Mouse (Mus musculus): ENCODE data around the gene Atp2a2.
A peak's percentile ranks its signal among the peaks of the same experiment; 100 is the strongest.

The Atp2a2 gene

GRCm38 (mm10) chr5:122519043-122519660, 17.1 kb upstream of the Atp2a2 start:
- DNase-seq: no peak

DNA sequence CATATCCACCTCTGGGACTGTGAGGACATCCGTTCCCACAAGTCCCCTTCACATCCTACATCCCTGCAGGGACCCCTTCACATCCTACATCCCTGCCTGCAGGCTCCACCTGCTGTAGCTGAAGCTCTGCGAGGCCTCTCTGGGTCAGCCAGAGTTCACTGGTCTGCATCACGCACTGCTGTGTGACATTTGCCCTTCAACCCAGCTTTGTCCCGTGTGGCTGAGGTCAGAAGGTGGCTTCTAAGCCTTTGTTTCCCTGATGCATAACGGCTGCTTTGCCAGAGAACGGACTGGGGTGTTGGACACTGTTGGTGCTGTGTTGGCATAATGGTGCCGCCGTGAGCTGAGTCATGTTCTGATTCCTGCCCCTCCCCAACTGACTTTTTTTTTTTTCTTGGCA, 16.2 kb upstream of the Atp2a2 start:
- no peak for DNase-seq

DNA sequence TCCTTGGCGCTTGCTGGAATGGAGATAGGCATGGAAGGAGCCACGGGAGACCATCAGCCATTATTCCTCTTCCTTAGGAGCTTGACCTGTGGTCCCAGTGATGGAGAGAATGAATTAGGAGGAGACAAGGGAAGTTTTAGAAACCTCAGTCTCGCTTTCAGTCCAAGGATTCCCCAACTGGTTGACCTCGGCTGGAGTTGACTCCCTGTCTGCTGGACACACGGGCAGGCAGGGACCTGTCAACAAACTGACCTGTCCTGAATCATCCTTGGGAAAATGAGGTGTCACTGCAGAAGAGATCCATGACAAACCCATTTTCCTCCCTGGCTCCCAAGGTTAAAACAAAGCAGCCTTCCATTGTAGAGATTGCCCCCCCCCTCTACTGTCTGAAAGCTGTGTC, 14.9 kb upstream of the Atp2a2 start:
- no peak for DNase-seq

- peak; percentile 38 to 44 for DNase-seq
Observed at GRCm38 (mm10) chr5:122516029-122516730, 14.2 kb upstream of the Atp2a2 start.

- DNase-seq: no peak
Observed at GRCm38 (mm10) chr5:122514127-122514521, 12.1 kb upstream of the Atp2a2 start.

- no peak for DNase-seq
Observed at GRCm38 (mm10) chr5:122513421-122514126, 11.5 kb upstream of the Atp2a2 start.

GRCm38 (mm10) chr5:122512011-122512410, 10.0 kb upstream of the Atp2a2 start:
- DNase-seq: no peak

GRCm38 (mm10) chr5:122511405-122511804, 9.4 kb upstream of the Atp2a2 start:
- DNase-seq: peak in 1 of 2 experiments; percentile 31

DNA sequence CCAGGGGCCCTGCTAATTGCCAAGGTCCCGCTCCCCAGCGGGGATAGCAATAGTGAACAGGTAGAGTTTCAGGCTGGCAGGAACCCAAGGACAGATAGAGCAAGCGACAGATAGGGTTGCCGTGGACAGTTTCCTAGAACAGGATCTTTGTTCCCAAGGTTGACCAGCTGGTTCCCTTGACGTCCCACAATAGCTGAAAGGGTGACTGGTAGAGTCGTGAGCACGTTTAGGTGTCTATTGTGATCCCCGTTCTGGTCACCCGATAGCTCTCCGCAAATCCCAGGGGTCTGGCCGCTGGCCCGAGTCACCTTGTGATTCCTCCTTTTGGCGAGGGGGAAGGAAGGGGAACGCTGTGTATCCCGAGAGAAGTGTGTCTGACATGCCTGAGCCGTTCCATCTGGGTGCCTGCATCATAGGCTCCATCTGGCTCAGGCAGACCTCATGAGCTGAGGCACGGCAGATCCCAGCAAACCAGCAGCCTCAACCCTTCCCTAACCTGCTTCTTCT, 8.7 kb upstream of the Atp2a2 start:
- peak; percentile 75 to 76 for DNase-seq

DNA sequence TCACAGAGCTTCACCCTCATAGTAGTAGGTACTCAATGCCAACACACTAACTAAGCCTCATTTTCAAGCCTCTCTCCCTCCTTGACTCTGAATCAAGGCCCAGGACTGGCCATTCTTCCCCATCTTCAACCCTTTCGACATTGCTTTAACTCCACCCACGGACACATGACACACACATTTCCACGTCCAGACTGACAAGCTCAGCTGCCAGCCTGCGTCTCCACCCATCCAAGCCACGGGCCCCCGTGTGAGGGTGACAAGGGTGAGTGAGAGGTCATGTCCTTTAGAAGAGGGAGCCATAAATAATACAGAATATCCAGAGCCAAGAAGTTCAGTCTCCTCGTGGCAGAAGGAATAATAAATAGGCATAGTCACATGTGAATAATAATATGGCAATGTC, 7.6 kb upstream of the Atp2a2 start:
- peak in 1 of 2 experiments; percentile 28 for DNase-seq

DNA sequence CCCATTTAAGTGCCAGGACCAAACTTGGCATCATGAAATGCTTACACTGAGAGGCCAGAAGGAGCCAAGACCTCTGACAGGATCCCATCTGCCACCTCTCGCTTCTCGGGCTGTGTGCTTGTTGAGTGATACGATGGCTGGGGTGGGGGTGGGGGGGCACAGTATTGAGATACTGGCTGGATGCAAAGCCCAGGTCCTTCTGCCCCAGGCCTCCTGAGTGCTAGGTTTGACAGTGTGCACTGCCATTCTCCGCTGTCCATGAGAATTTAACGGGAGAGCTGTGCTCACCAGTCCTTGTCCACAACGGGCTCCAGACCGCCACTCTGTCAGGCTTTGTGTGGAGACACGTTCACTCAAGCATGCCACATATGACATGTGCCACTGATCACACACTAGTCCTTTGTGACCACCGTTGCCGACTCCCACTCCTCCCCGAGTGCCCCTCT, 6.9 kb upstream of the Atp2a2 start:
- peak; percentile 78 to 88 for DNase-seq

- DNase-seq: no peak
Observed at GRCm38 (mm10) chr5:122507396-122507795, 5.4 kb upstream of the Atp2a2 start.

DNA sequence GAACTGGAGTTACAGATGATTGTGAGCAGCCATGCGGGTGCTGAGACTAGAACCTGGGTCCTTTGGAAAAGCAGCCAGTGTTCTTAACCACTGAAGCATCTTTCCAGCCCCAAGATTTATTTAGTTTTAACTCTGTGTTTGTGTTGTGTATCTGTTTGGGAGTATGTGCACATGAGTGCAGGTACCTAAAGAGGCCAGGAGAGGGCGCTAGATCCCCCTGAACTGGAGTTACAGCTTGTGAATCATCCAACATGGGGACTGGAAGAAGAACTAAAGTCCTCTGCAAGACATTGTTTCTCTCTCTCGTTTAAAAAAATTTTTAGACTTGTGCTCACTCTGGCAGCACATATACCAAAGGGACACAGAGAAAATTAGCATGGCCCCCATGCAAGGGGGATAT, 4.4 kb upstream of the Atp2a2 start:
- no peak for DNase-seq

DNA sequence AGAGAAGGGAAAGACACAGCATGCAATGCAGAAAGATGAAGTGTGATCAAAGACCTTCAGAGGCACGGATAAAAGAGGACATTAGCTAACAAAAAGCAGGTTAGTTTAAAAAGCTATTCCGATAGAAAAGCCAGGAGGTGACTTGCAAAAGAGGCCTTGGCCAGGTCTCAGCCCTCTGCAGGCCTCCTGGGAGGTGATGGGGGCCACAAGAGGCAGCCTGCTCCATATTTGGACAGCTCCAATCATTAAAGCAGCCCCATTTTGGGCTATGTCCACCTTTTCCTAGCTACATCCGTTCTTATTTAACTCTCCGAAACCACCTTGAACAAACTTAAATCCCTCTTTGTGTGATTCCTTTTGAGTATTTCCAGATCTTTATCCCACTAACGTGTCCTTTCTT, 3.5 kb upstream of the Atp2a2 start:
- DNase-seq: no peak

GRCm38 (mm10) chr5:122503760-122504119, 1.7 kb upstream of the Atp2a2 start:
- DNase-seq: no peak

DNA sequence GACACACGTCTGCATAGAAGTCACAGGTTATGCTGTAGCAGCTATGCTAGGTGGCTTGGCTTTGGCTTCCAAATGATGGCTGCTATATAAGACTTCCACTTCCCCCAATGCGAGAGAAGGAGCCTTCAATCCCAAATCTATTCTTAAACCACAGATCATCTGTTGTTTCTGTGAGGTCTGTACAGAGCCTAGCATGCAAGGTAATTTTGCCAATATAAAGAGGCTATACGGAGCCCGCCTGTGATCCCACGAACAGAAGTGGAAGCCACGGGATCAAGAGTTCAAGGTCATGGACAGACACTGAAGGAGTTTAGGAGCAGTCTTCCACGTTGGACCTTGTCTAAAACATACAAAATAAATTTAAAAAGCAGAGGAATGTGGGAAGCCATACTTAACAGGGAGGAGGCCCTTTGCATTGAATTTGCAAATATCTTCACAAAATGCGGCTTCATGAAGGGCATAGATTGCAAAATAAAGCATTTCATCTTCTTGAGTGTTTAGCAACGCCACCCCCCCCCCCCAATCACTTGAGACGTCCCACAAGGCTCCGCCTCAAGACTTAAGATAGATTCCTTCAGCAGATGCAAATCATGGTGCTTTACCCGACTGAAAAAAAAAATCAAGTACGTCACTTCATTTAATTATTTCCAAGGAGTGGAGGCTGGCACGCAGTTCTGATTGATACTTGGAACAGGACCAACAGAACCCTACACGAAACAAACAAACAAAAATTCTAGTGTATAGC, 1.2 kb upstream of the Atp2a2 start:
- DNase-seq: no peak

GRCm38 (mm10) chr5:122501101-122502076, 636 bp downstream of the Atp2a2 start:
- peak; percentile 54 to 74 for DNase-seq

GRCm38 (mm10) chr5:122500563-122500962, 1.5 kb downstream of the Atp2a2 start:
- no peak for DNase-seq

DNA sequence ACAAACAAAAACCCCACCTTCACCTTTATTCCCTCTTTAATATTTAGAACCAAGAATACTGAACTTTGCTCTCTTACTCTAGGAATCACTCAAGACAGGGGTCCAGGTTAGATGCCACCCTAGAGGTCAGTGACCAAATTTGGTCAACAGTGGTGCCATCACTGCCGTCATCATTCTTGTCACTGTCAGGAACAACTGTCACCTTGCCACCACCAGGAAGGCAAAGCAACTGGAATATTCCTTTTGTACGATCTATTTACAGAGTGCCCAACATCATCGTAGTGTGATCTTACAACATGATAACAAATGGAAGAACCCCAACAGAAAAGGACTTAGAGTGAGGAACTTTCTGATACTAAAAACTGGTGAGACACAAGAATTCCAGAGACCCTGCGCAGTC, 1.9 kb downstream of the Atp2a2 start:
- no peak for DNase-seq

DNA sequence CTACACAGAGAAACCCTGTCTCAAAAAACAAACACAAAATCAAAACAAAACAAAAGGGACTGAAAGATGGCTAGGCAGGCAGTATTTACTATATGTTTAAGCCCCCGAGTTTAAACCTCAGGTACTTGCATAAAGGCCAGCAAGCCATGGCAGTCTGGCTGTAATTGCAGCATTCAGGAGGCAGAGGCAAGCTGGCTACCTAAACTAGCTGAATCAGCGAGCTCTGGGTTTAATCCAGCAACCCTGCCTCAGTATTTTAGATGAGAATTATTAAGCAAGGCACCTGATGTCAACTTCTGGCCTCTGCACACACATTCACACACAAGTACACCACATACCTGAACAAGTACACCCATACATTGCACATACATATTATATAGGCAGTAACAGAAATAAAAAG, 4.0 kb downstream of the Atp2a2 start:
- DNase-seq: peak in 1 of 2 experiments; percentile 35

GRCm38 (mm10) chr5:122496990-122497389, 5.0 kb downstream of the Atp2a2 start:
- DNase-seq: no peak

DNA sequence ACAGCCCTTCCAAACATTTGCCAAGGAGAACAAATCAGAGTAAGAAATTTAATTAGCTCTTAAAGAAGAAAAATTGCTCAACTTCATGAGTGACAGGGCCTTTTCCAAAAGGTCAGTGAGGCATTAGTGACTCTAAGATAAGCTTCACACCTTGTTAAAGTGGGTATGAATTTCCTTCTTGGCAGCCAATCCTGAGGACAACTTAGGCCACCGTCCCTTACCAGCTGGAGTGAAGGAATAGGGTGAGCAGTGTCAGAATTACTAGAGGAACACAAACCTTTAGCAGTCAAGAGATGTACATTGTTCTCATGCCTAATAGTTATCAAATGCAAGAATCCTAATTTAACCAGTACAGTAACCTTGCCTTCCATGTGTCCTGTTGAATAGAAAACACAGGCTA, 7.6 kb downstream of the Atp2a2 start:
- DNase-seq: no peak

All from cerebellum, adult 18-20 months (tissue).